Mouse (Mus musculus) ES-E14 (cell line): ENCODE measurements at regions not wholly inside any gene's neighbourhood (a gene's known extent, or its start where the extent isn't known, plus 50 kb on each side); places are given as distances from the start of the nearest gene placed in this dataset.

ENCODE experiments used
- CHD2 ChIP-seq: IDR thresholded peaks from 2 replicates; pipeline ENCODE4 v1.6.1; 2014; ENCODE audit warnings: mild to moderate bottlenecking, low read depth, low read length, inconsistent platforms
- HCFC1 ChIP-seq: IDR thresholded peaks from 2 replicates; pipeline ENCODE4 v1.6.1; 2012; ENCODE audit warnings: low read length, inconsistent platforms, borderline replicate concordance; ENCODE audit not compliant: insufficient read depth
- ZNF384 ChIP-seq: IDR thresholded peaks from 2 replicates; pipeline ENCODE4 v1.6.1; 2012; ENCODE audit warnings: low read depth, low read length, inconsistent platforms

- TF ChIP-seq HCFC1 (no peak), CHD2 (no peak), ZNF384 (no peak)
Observed at GRCm38 (mm10) chr10:99644981-99645380, 114.5 kb downstream of the Csl start.
